Mouse (Mus musculus) ZHBTc4 (cell line): Measurements from ENCODE around the gene Ahsa2.
"Not testable (repeated sequence)": the region's sequence is repeated elsewhere in the genome, so short reads cannot be mapped to it uniquely, and the experiment has no call there.

Experiments used
- DNase-seq: peaks from one replicate; pipeline ENCODE4 v3.0.0-alpha.2; 2011; ENCODE audit warnings: low read depth, low spot score

Gene Ahsa2

DNA sequence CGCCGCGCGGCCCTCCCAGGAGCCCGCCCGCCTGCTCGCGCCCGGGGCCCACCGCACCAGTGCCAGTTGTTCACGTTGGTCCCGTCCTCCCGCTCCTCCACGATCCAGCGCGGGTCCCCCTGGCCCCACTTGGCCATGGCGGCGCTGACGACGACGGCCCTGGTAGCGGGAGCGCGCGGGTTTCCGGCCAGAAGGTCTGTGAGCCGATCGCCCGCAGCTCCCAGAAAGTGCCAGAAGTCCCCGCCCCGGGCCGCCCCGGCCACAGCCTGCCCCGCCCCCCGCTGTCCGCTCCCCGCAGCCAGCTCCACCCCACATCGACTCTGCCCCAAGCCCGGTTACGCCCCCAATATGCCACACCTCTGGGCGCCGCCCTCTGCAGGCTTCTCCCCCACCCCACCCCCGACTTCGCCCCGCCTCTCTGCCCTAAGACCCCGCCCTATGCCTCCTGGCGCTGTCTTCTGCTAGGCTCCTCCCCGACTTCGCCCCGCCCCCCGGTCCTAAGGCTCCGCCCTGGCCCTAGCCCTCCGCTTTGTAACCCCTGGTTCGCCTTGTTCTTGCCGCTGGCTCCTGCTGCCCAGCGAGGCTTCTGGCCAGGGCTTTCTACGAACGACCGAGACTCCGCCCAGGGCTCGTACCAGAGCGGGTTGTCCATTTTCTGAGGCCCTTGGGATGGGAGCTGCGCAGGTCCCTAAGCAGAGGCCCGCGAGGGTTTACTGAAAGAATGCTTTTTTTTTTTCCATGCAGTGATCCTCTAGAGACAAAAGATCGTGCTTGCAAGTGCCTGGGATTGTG lies at the start of gene Ahsa2:
TSS of gene Ahsa2 (minus strand) at position 313 of the 792 bp plus-strand sequence.
- DNase-seq: peak; percentile 97

DNA sequence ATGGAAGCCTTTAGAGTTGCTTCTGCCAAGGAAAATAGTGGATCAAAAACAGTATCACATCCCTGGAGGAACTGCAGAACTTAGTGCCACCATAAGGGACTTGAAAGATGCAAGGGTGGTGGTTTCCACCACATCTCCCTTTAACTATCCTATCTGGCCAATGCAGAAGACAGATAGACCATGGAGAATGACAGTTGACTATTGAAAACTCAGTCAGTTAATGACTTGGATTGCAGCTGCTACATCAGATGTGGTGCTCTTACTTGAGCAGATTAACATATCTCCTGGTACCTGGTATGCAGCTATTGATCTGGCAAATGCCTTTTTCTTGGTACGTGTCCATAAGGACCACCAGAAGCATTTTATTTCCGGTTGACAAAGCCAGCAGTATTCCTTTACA lies 39.6 kb upstream of the Ahsa2 start:
- DNase-seq: no peak

DNA sequence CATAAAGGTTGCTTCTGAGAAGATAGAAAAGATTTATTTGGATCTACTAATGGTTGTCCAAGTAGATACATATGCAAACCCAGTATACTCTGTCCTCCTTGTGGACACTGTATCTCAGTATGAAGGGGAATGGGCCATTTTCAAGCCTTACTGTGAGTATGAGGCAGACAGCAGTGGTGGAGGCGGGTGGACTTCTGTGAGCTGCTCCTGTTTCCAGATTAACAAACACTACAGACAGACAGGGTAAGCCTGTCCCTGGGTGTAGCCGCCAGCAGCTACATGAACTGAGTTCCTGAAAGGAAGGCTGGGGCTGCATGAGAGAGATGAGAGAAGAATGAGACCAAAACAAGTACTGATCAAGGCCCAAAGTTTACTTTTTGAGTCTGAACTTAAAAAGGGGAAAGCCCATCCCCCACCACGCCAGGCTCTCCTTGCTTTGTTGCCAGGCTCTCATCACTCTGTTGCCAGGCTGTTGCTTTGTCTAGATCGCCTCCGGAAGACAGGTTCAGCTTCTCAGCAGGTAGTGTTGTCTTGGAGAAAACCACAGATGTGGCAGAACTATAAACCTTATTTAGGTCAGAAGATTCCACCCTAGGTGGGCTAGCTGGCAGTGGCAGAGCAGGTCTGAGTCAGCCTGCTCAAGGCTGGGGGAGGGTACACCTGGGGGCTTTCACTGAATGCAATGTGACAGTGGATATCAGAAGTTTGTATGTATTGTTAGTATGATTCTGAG lies 22.8 kb upstream of the Ahsa2 start, which contains the start of gene 1700093K21Rik:
TSS of gene 1700093K21Rik (minus strand) at position 683 of the 733 bp plus-strand sequence.
- peak; percentile 31 for DNase-seq

DNA sequence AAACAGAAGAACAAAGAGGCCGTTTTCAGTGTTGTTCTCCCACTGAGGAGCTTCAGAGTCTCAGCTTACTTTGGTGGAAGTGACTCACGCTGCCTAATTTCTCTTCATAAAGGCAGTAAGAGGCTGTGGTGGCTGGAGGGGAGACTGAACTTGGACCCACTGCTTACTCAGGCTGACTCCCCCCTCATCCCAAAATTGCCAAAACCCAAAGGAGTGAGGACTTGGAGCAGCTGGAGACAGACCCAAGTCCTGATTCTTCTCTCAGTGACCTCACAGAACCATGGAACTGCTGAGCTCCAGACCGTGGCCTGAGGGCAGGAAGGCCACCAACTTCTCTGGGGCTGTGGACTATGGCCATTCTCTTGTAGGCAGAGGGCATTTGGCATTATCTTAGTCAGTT lies 21.2 kb upstream of the Ahsa2 start:
- no peak for DNase-seq

DNA sequence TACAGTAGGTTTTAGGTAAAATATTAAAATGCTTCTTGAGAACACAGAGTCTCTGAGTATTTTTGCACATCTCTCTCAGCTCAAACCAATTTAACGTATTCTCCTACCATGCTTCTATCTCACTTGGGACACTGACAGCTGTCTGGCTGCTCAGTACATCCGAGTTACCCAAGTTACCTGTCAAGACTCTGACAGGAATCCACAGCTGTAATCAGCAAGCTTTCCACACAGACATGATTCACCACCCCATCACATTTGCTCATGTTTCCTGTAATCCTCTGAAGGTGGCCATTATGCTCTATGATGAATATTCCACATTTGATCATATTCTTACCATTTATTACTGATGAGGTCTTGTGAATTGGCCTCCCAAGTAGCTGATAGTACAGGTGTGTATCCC lies 17.5 kb upstream of the Ahsa2 start:
- DNase-seq: no peak

DNA sequence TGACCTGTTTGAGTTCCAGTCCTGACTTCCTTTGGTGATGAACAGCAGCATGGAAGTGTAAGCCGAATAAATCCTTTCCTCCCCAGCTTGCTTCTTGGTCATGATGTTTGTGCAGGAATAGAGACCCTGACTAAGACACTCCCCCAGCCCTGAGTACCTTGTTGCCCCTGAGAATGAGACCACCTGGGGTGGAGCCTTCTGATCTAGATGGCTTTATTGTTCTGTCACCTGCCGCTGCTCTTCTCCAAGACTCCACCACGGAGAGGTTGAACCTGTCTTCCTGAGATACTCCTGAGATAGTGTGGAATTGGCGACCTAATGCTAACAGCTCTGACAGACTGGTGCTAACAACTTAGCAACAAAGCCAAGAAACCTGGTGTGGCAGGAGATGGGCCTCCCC lies 17.0 kb upstream of the Ahsa2 start:
- DNase-seq: peak; percentile 55

DNA sequence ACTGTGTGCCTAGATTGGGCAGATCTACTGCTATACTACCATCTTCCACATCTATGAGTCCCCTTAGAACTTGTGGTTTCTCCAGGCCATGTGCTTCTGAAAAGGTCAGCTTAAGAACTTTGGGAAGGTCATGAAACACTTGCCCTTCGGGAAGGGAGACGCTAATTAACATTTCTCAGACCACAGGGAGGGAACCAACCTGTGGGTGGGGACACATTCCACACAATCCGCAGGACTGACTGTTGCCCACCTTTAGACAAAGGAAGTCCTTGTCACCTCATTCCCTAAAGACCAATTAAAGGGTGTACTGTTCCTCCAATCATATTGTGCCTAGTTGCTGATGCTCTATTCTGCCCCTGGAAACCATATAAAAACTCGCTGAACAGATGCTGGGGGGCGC lies 7.0 kb upstream of the Ahsa2 start:
- DNase-seq: peak; percentile 80

DNA sequence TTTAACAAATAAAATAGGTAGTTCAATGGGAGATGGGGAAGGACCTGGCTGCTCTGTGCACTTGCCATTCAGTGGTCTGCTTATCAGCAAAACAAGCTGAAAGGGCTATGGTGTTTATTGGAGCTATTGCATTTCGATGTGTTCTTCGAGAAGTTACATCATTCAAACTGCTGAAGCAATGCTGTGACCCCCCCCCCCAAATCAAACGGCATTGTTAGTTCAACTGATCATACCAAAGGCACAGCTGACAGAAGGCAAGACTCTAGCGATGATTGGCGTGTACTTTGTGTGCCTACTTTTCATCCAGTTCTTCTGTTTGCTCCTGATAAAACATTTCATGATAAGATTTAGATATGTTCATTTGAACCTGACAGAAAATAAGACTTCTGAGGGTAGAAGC lies 779 bp upstream of the Ahsa2 start:
- no peak for DNase-seq

DNA sequence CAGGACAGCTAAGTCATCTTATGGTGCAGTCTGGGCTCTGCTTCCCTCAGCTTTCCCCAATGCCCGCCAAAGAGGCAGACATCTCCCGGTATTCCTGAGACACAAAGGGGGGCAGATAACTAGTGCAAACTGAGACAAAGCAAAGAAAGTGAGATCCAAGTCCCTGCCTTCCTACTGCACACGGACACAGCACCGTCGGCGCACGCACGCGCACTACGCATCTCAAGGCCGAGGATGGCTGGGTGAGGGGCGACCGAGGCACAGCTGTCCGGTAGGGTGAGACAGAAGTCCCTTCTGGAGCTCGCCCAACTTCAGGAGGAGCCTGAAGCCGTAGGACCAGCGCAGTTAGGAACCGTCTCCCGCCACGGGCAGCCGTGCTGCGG lies 504 bp downstream of the Ahsa2 start:
- peak; percentile 82 for DNase-seq

DNA sequence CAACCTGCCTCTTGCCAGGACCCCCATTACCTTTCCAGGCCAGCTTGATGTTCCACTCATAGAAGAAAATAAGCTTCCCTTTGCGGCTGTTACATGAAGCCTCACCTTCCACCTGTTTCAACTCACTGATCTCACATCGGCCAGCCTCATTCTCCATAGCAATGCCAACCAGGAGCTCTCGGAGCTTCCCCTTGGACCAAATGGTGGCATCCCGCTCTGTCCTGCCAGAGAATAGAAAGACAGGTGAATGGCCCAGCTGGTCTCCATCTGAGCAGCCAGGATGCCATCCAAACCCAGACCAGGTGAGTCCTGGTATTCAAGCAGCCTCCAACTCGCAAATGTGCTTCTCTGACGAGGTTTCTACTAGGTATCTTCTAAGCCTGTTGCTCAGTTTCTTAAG lies 1.2 kb downstream of the Ahsa2 start:
- DNase-seq: no peak

DNA sequence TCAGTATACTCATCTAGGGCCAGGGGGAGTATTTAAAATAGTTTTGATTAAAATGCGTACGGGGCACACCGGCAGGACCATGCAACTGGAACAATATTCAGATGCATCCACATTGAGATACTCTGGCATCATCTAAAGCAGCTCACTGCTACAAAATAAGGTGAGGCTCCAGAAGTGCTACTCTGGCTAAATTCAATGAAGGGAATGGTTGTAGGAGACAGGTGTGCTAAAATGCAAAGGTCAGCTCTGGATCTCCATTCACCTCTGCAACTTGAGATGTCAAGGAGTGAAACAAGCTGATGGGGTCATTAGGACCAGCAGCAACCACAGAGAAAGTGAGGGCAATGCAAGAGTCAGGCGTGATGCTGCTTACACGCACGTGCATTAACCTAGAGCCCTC lies 2.6 kb downstream of the Ahsa2 start:
- no peak for DNase-seq

DNA sequence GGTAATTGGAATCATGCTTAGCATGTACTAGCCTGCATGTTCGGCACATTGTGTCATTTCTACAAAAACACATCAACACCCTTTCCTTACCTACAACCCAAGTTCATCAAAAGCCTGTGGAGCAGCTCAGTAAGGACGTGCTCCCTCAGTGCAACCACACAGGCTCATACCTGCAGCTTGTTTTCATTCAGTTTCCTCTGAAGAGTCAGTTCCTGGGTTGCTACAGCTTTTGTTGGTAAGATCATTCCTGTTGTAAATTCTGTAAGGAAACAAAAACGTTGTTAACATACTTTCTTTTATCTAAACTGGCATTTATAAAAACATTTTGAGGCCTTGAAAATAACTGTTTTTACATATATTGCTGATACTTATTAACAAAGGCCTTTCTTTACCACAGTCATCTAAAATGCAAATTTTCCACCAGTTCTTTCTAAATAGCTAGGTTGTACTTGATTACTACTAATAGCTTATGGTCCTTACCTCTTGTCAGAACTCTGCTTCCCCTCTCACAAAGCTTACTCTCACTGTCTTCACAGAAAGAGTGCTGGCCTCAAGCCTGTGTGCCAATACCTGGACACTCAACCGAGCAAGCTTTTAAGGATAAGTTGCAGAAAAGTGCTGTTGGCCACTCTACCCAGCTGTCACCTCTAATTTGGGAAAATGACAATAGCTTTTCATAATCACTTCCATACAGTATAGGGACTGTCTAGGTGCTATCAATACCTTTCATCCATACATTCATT lies 5.6 kb downstream of the Ahsa2 start:
- DNase-seq: no peak

DNA sequence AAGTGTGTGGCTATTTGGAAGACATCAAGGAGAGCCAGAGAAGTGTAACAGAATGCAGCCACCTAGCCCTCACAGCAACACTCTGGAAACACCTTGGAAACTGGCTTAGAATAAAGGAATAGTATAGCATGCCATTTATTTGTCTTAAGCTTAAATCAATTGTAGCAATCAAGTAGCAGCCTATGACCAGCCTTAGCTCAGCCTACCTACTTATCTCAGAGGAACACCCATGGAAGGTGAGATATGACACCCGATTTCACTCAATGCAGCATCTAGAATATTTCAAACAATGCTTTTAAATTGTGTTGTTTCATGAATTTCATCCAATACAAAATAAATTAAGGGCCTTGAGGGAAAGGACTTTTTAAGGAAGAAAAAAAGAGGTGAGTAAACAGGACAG lies 7.9 kb downstream of the Ahsa2 start:
- no peak for DNase-seq

DNA sequence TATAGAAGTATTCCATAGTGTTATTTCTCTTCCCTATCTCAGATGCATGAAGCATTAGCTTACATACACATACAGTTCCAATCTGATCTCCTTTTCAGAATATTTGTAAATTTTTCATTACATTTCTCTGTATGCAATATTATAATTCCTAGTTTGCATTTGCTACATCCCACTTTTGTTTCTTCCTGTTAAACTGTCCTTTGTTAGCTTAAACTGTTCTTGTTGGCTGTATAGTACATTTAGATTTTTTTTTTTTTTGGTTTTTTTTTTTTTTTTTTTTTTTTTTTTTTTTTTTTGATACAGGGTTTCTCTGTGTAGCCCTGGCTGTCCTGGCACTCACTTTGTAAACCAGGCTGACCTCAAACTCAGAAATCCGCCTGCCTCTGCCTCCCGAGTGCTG lies 32.0 kb downstream of the Ahsa2 start:
- DNase-seq: not testable (repeated sequence)
